Mouse (Mus musculus): Measurements from ENCODE around the gene Med16. TPM values are rescaled to one million over a fixed set of nuclear protein-coding genes. Genes with fewer than 3 reads are reported as not detected.

Gene Med16
- polyA plus RNA-seq, 1 experiment, result 57.1 TPM

GRCm38 (mm10) chr10:79928030-79928694 lies 19.4 kb upstream of the Med16 start:
- peak overlapping the region; percentile 97 for H3K27ac ChIP-seq (ENCODE audit: insufficient read depth, low read depth, low read length)
- H3K4me3 ChIP-seq (ENCODE audit: insufficient read depth, low read depth, low read length), result peak overlapping the region; percentile 99
- H3K27me3 ChIP-seq (replicated peaks; ENCODE audit: control insufficient read depth, insufficient read depth, low read length), result no peaks in the 10 kb centered on the region
- WGBS, result 2% methylated on average over 29 of the region's 29 CpGs
- DNase-seq, result peak; percentile 60
- 0 out of 2 replicates have a peak, but pooled peaks cover 2% of the 10 kb centered on the region for H3K4me1 ChIP-seq (ENCODE audit: control insufficient read depth, insufficient read depth, low read length)
- no peaks in the 10 kb centered on the region for H3K36me3 ChIP-seq (ENCODE audit: control insufficient read depth, insufficient read depth, low read length)
- TF ChIP-seq POLR2A (IDR thresholded peaks at IDR 0.05; ENCODE audit: low read depth, low read length) (no peak), CTCF (conservative IDR thresholded peaks at IDR 0.05; ENCODE audit: insufficient read depth, insufficient read length, low read depth, low read length) (no peak)

- Histone ChIP-seq H3K27ac (ENCODE audit: insufficient read depth, low read depth, low read length) (peak overlapping the region; percentile 97), H3K4me1 (ENCODE audit: control insufficient read depth, insufficient read depth, low read length) (0 out of 2 replicates have a peak, but pooled peaks cover 2% of the 10 kb centered on the region), H3K36me3 (ENCODE audit: control insufficient read depth, insufficient read depth, low read length) (no peaks in the 10 kb centered on the region), H3K4me3 (ENCODE audit: insufficient read depth, low read depth, low read length) (peak overlapping the region; percentile 99), H3K27me3 (replicated peaks; ENCODE audit: control insufficient read depth, insufficient read depth, low read length) (no peaks in the 10 kb centered on the region)
- under 1% methylated on average over 54 of the region's 54 CpGs for WGBS
- peak; percentile 61 for DNase-seq
- TF ChIP-seq CTCF (conservative IDR thresholded peaks at IDR 0.05; ENCODE audit: insufficient read depth, insufficient read length, low read depth, low read length), result 0 out of 2 replicates have a peak, but pooled peaks have one; percentile 1
- TF ChIP-seq POLR2A (IDR thresholded peaks at IDR 0.05; ENCODE audit: low read depth, low read length), result no peak
Measured at GRCm38 (mm10) chr10:79927324-79928029, 18.8 kb upstream of the Med16 start.

- no peaks in the 10 kb centered on the region for H3K27me3 ChIP-seq (replicated peaks; ENCODE audit: control insufficient read depth, insufficient read depth, low read length)
- H3K36me3 ChIP-seq (ENCODE audit: control insufficient read depth, insufficient read depth, low read length), result no peaks in the 10 kb centered on the region
- WGBS, result under 1% methylated on average over 63 of the region's 63 CpGs
- 0 out of 2 replicates have a peak, but pooled peaks cover 2% of the 10 kb centered on the region for H3K4me1 ChIP-seq (ENCODE audit: control insufficient read depth, insufficient read depth, low read length)
- TF ChIP-seq POLR2A (IDR thresholded peaks at IDR 0.05; ENCODE audit: low read depth, low read length) (no peak), CTCF (conservative IDR thresholded peaks at IDR 0.05; ENCODE audit: insufficient read depth, insufficient read length, low read depth, low read length) (no peak)
- peak within 1 kb of the TSS; percentile 97 for H3K27ac ChIP-seq (ENCODE audit: insufficient read depth, low read depth, low read length)
- DNase-seq, result peak; percentile 93
- H3K4me3 ChIP-seq (ENCODE audit: insufficient read depth, low read depth, low read length), result peak within 1 kb of the TSS; percentile 99
Measured at GRCm38 (mm10) chr10:79926491-79927323, 18.0 kb upstream of the Med16 start, which contains the start of gene Arid3a. Arid3a (plus strand) TSS chr10:79927043.

- Histone ChIP-seq H3K36me3 (ENCODE audit: control insufficient read depth, insufficient read depth, low read length) (no peaks in the 10 kb centered on the region), H3K4me1 (ENCODE audit: control insufficient read depth, insufficient read depth, low read length) (0 out of 2 replicates have a peak, but pooled peaks cover 2% of the 10 kb centered on the region), H3K4me3 (ENCODE audit: insufficient read depth, low read depth, low read length) (peak overlapping the region; percentile 99), H3K27me3 (replicated peaks; ENCODE audit: control insufficient read depth, insufficient read depth, low read length) (no peaks in the 10 kb centered on the region), H3K27ac (ENCODE audit: insufficient read depth, low read depth, low read length) (peak overlapping the region; percentile 30; the same call in 1 of the 2 replicates)
- no peak for TF ChIP-seq POLR2A (IDR thresholded peaks at IDR 0.05; ENCODE audit: low read depth, low read length)
- TF ChIP-seq CTCF (conservative IDR thresholded peaks at IDR 0.05; ENCODE audit: insufficient read depth, insufficient read length, low read depth, low read length), result no peak
- DNase-seq, result no peak
- WGBS, result 12% methylated on average over 15 of the region's 15 CpGs
Measured at GRCm38 (mm10) chr10:79925785-79926490, 17.2 kb upstream of the Med16 start.

GRCm38 (mm10) chr10:79924998-79925784 lies 16.5 kb upstream of the Med16 start:
- Histone ChIP-seq H3K27ac (ENCODE audit: insufficient read depth, low read depth, low read length) (no peak overlapping the region), H3K27me3 (replicated peaks; ENCODE audit: control insufficient read depth, insufficient read depth, low read length) (no peaks in the 10 kb centered on the region), H3K4me3 (ENCODE audit: insufficient read depth, low read depth, low read length) (no peak overlapping the region), H3K36me3 (ENCODE audit: control insufficient read depth, insufficient read depth, low read length) (no peaks in the 10 kb centered on the region), H3K4me1 (ENCODE audit: control insufficient read depth, insufficient read depth, low read length) (0 out of 2 replicates have a peak, but pooled peaks cover 2% of the 10 kb centered on the region)
- TF ChIP-seq POLR2A (IDR thresholded peaks at IDR 0.05; ENCODE audit: low read depth, low read length) (no peak), CTCF (conservative IDR thresholded peaks at IDR 0.05; ENCODE audit: insufficient read depth, insufficient read length, low read depth, low read length) (peak; percentile 98)
- peak; percentile 95 for DNase-seq
- WGBS, result 13% methylated on average over 29 of the region's 29 CpGs

GRCm38 (mm10) chr10:79921572-79921971 lies 12.8 kb upstream of the Med16 start:
- Histone ChIP-seq H3K36me3 (ENCODE audit: control insufficient read depth, insufficient read depth, low read length) (no peaks in the 10 kb centered on the region), H3K27me3 (replicated peaks; ENCODE audit: control insufficient read depth, insufficient read depth, low read length) (no peaks in the 10 kb centered on the region), H3K4me3 (ENCODE audit: insufficient read depth, low read depth, low read length) (no peak overlapping the region), H3K4me1 (ENCODE audit: control insufficient read depth, insufficient read depth, low read length) (peaks cover 5% of the 10 kb centered on the region; the same call in 1 of the 2 replicates), H3K27ac (ENCODE audit: insufficient read depth, low read depth, low read length) (no peak overlapping the region)
- 30% methylated on average over 34 of the region's 34 CpGs for WGBS
- DNase-seq, result no peak
- TF ChIP-seq POLR2A (IDR thresholded peaks at IDR 0.05; ENCODE audit: low read depth, low read length) (no peak), CTCF (conservative IDR thresholded peaks at IDR 0.05; ENCODE audit: insufficient read depth, insufficient read length, low read depth, low read length) (no peak)

Measured in kidney, adult 2 months (tissue).